Mouse (Mus musculus) brain, embryonic 14.5 days (tissue): ENCODE data around the gene Amz2. TPM values are rescaled to one million over a fixed set of nuclear protein-coding genes. Genes with fewer than 3 reads are reported as not detected.

ENCODE experiments used
- DNase-seq: peaks from one replicate; pipeline ENCODE4 v3.0.0-alpha.2; 2011; ENCODE audit warnings: low read depth
- CTCF ChIP-seq: fragments of 200-500 bp; IDR thresholded peaks from 2 replicates; pipeline ENCODE4 v1.5.1; 2012; ENCODE audit warnings: inconsistent platforms, mild to moderate bottlenecking, moderate library complexity, borderline replicate concordance; ENCODE audit not compliant: insufficient read depth, insufficient read length; ENCODE audit errors: extremely low read depth
- POLR2A ChIP-seq: fragments of 200-500 bp; IDR thresholded peaks from 2 replicates; pipeline ENCODE4 v1.6.1; 2012; ENCODE audit warnings: mild to moderate bottlenecking, inconsistent platforms, borderline replicate concordance; ENCODE audit not compliant: poor library complexity, insufficient read depth, insufficient read length, severe bottlenecking; ENCODE audit errors: extremely low read depth
- polyA plus RNA-seq: library from polyadenylated mRNA; depleted of rRNA; stranded (reverse); fragments of >200 nt; gene quantifications from 2 replicates; pipeline ENCODE4 v1.2.3, GENCODE M21; 2012

Amz2 gene
- polyA plus RNA-seq, 1 experiment = 183 TPM

- DNase-seq = no peak
- no peak for TF ChIP-seq CTCF
- TF ChIP-seq POLR2A = no peak
These were observed 30.5 kb upstream of the Amz2 start for GRCm38 (mm10) chr11:109395291-109395690.

- no peak for DNase-seq
- TF ChIP-seq POLR2A (no peak), CTCF (no peak)
These were observed 19.3 kb upstream of the Amz2 start for GRCm38 (mm10) chr11:109406431-109406830.

- DNase-seq = no peak
- no peak for TF ChIP-seq CTCF
- TF ChIP-seq POLR2A = no peak
These were observed 15.4 kb upstream of the Amz2 start for GRCm38 (mm10) chr11:109410197-109410980.

- TF ChIP-seq POLR2A (no peak), CTCF (no peak)
- no peak for DNase-seq
These were observed 12.1 kb upstream of the Amz2 start, which contains the start of gene 9930022D16Rik for GRCm38 (mm10) chr11:109413617-109414016. Gene 9930022D16Rik, plus strand, starts transcription at chr11:109413917.

- no peak for TF ChIP-seq CTCF
- no peak for TF ChIP-seq POLR2A
- no peak for DNase-seq
These were observed 10.9 kb upstream of the Amz2 start for GRCm38 (mm10) chr11:109414802-109415201.

- no peak for TF ChIP-seq CTCF
- no peak for TF ChIP-seq POLR2A
- no peak for DNase-seq
These were observed 8.9 kb upstream of the Amz2 start for GRCm38 (mm10) chr11:109416709-109417420.

GRCm38 (mm10) chr11:109417472-109418040 lies 8.2 kb upstream of the Amz2 start:
- DNase-seq = no peak
- TF ChIP-seq POLR2A = no peak
- TF ChIP-seq CTCF = no peak

GRCm38 (mm10) chr11:109419461-109419860 lies 6.3 kb upstream of the Amz2 start:
- TF ChIP-seq POLR2A (no peak), CTCF (no peak)
- no peak for DNase-seq

GRCm38 (mm10) chr11:109419961-109420566 lies 5.7 kb upstream of the Amz2 start:
- TF ChIP-seq CTCF (no peak), POLR2A (no peak)
- no peak for DNase-seq

GRCm38 (mm10) chr11:109420567-109420962 lies 5.2 kb upstream of the Amz2 start:
- no peak for DNase-seq
- no peak for TF ChIP-seq CTCF
- TF ChIP-seq POLR2A = no peak

GRCm38 (mm10) chr11:109421205-109421604 lies 4.5 kb upstream of the Amz2 start:
- DNase-seq = no peak
- TF ChIP-seq CTCF = no peak
- TF ChIP-seq POLR2A = no peak

GRCm38 (mm10) chr11:109422263-109422662 lies 3.5 kb upstream of the Amz2 start:
- no peak for DNase-seq
- no peak for TF ChIP-seq CTCF
- TF ChIP-seq POLR2A = no peak

GRCm38 (mm10) chr11:109423294-109423693 lies 2.5 kb upstream of the Amz2 start:
- DNase-seq = no peak
- no peak for TF ChIP-seq POLR2A
- no peak for TF ChIP-seq CTCF

GRCm38 (mm10) chr11:109426272-109426586 lies 483 bp downstream of the Amz2 start:
- no peak for TF ChIP-seq POLR2A
- DNase-seq = no peak

GRCm38 (mm10) chr11:109427353-109427752 lies 1.6 kb downstream of the Amz2 start:
- TF ChIP-seq POLR2A (no peak), CTCF (no peak)
- DNase-seq = no peak
